ENCODE assay signal across 8 mouse cellular contexts in the genomic region with DNA sequence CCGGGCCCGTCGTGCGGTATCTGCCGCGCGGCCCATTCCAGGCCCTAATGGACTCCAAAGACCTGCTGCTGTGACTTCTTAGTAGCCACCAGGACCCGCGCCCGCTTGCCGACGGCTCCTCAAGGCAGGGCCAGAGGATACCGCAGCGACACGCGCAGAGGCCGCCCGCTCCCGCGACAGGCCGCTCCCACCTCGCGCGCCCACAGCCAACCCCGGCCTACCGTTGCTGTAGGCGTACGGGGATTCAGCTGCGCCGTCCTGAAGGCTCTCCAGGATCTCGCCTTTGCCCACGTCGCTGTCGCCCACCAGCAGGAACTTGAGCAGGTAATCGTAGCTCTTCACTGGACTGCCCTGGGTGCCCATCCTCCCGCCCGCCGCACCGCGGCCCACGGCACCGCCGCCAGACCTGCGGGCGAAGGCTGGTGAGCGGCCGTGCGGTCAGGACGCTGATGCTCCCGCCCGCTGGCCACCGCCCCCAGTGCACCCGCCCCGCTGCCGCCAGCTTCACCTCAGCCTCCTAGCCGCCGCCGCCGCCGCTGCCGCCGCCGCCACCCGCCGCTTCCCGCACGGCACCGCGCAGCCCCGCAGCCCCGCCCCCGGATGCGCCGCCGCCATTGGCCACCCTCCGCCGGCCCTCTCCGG. TPM values are rescaled to one million over a fixed set of nuclear protein-coding genes. Genes with fewer than 3 reads are reported as not detected.
A peak's percentile ranks its signal among the peaks of the same experiment; 100 is the strongest.
DNase-seq lines count a peak whose midpoint lies in the region; ATAC-seq and TF ChIP-seq lines count a peak whose summit lies in the region.

Rab40c (minus strand) TSS at position 584 of the 642 bp plus-strand sequence.

- no peaks in the 10 kb centered on the region for H3K9me3 ChIP-seq in intestine, embryonic 15.5 days
- H3K9me3 ChIP-seq in liver, embryonic 15.5 days (replicated peaks) = no peaks in the 10 kb centered on the region

- H3K4me3 ChIP-seq in spleen, adult 2 months (ENCODE audit: extremely low read depth, insufficient read depth, insufficient read length) = peak within 1 kb of the TSS; percentile 95
- peak within 1 kb of the TSS; percentile 98 for H3K4me3 ChIP-seq in intestine, embryonic 15.5 days (replicated peaks)
- peak within 1 kb of the TSS; percentile 88 for H3K4me3 ChIP-seq in liver, embryonic 15.5 days (replicated peaks)

- no peaks in the 10 kb centered on the region for H3K27me3 ChIP-seq in spleen, adult 2 months (ENCODE audit: control insufficient read depth, insufficient read depth, low read length)
- H3K27me3 ChIP-seq in intestine, embryonic 15.5 days (replicated peaks) = no peaks in the 10 kb centered on the region
- no peaks in the 10 kb centered on the region for H3K27me3 ChIP-seq in liver, embryonic 15.5 days

- peaks cover 13% of the 10 kb centered on the region; the same call in 1 of the 2 replicates for H3K4me1 ChIP-seq in spleen, adult 2 months (ENCODE audit: control insufficient read depth, insufficient read depth, insufficient read length)
- peaks cover 29% of the 10 kb centered on the region for H3K4me1 ChIP-seq in intestine, embryonic 15.5 days (replicated peaks)
- peaks cover 62% of the 10 kb centered on the region for H3K4me1 ChIP-seq in liver, embryonic 15.5 days (replicated peaks)

- no peak for TF ChIP-seq POLR2A in spleen, adult 2 months (IDR thresholded peaks at IDR 0.05; ENCODE audit: low read depth, low read length)

- WGBS in spleen, adult 2 months = 1% methylated on average over 72 of the region's 78 CpGs
- WGBS in intestine, embryonic 15.5 days = under 1% methylated on average over 55 of the region's 78 CpGs
- WGBS in liver, embryonic 15.5 days (ENCODE audit: insufficient replicate concordance) = under 1% methylated on average over 62 of the region's 78 CpGs

- peak; percentile 5; the same call in 1 of the 2 replicates for ATAC-seq in intestine, embryonic 15.5 days
- ATAC-seq in liver, embryonic 15.5 days (ENCODE audit: insufficient read depth) = no peak

- H3K27ac ChIP-seq in spleen, adult 2 months (ENCODE audit: insufficient read depth, low read length) = peak within 1 kb of the TSS; percentile 94
- H3K27ac ChIP-seq in intestine, embryonic 15.5 days = peak within 1 kb of the TSS; percentile 93
- H3K27ac ChIP-seq in liver, embryonic 15.5 days (replicated peaks) = peak within 1 kb of the TSS; percentile 94

- peak within 1 kb of the TSS; percentile 87 for H3K4me2 ChIP-seq in intestine, embryonic 15.5 days (replicated peaks)
- H3K4me2 ChIP-seq in liver, embryonic 15.5 days = peak within 1 kb of the TSS; percentile 99

- TF ChIP-seq CTCF in spleen, adult 2 months (IDR thresholded peaks at IDR 0.05; ENCODE audit: extremely low read depth, insufficient read depth, insufficient read length, insufficient replicate concordance) = no peak

- H3K9ac ChIP-seq in intestine, embryonic 15.5 days = peak within 1 kb of the TSS; percentile 86
- peak within 1 kb of the TSS; percentile 81 for H3K9ac ChIP-seq in liver, embryonic 15.5 days

- H3K36me3 ChIP-seq in spleen, adult 2 months (ENCODE audit: control insufficient read depth, insufficient read depth, low read length) = no peaks in the 10 kb centered on the region
- no peaks in the 10 kb centered on the region for H3K36me3 ChIP-seq in intestine, embryonic 15.5 days
- H3K36me3 ChIP-seq in liver, embryonic 15.5 days (replicated peaks) = peaks cover 5% of the 10 kb centered on the region

- peak in 1 of 2 experiments; percentile 33 for DNase-seq in spleen, adult 2 months (ENCODE audit: low read depth in 1 of 2, low spot score in 2 of 2)
- DNase-seq in spleen, adult 18-20 months = no peak
- DNase-seq in adrenal gland, postnatal 4 days (ENCODE audit: low spot score in 2 of 2) = peak in 1 of 2 experiments; percentile 14
- peak in 1 of 2 experiments; percentile 11 for DNase-seq in gastrocnemius, adult 8-10 months (ENCODE audit: low spot score in 2 of 2)
- peak; percentile 65 to 75 for DNase-seq in right cerebral cortex, postnatal 10 days (ENCODE audit: low spot score in 2 of 2)
- DNase-seq in cerebellum, adult 8-10 months = no peak

RNA-seq across cellular contexts. Expression of gene Rab40c, which starts in this region (rescaled TPM):
- 26.8 and 31.6 TPM in 2 replicates for polyA plus RNA-seq in spleen, adult 2 months (2012; rRNA removed)
- total RNA-seq in adrenal gland, postnatal 4 days (2021) = 10 to 100 TPM; 36.4 to 38.1 TPM
- 10 to 100 TPM in 3 of 4 experiments, 1 to 10 TPM in 1; 7.9 to 13.3 (median 12.7) TPM for total RNA-seq in gastrocnemius, adult 8-10 months (2022)
- polyA plus RNA-seq in intestine, embryonic 15.5 days (2015; fragmentation: Nextera tagmentation; extraction: Ambion mirVana) = 21.4 and 24.9 TPM in 2 replicates
- polyA plus RNA-seq in liver, embryonic 15.5 days (2015; fragmentation: Nextera tagmentation; extraction: Ambion mirVana) = 6.6 and 8.4 TPM in 2 replicates

Comparison
In these comparisons a context has a peak if more than half of its experiments do, and no peak if none do; other contexts are left out.
1. DNase-seq: peak in right cerebral cortex, postnatal 10 days (2 of 2); none in spleen, adult 18-20 months (0 of 2) and cerebellum, adult 8-10 months (single experiment).
2. Peak in every context shown above with its lines, with median percentiles within 50 percentile points of each other: H3K27ac ChIP-seq and H3K4me3 ChIP-seq.